Mouse (Mus musculus): Measurements from ENCODE around the gene Spryd3. TPM values are rescaled to one million over a fixed set of nuclear protein-coding genes. Genes with fewer than 3 reads are reported as not detected.
A peak's percentile ranks its signal among the peaks of the same experiment; 100 is the strongest.

The Spryd3 gene
- polyA plus RNA-seq (2014; fragmentation: Nextera tagmentation; extraction: Ambion mirVana): 40.2 and 52.5 TPM in 2 replicates

DNA sequence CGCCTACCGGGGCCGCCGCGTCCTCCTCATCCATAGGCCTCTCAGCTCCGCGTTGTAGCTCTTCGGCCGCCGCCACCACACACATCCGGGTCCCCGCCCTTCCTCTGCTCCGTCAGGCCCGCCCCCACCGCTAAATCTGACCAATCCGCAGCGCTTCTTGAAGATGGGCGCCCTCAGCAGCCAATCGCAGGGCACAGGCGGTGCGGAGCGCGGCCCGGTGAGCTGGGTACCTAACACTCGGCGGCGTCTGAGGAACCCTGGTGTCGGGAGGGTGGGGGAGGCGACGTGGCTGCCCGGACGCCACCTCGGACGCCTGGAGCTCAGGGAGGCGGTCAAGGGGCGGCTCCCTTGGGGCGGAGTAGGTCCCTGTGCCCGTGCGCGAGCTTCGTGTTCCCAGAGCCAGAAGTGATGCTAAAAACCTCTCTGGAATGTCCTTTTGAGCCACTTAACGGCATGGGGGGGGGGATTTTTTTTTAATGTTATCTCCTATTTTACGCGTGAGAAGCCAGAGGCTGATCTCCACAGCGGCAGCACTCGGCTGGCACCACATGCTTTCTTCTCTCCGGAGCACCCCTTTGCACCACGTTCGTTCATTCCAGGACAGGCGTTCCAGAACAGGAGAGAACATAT lies at the start of gene Spryd3:
Gene Spryd3 (minus strand): TSS at position 106 of the 630 bp plus-strand sequence.
- peaks cover 21% of the 10 kb centered on the region for H3K36me3 ChIP-seq (ENCODE audit: control insufficient read depth, insufficient read depth, low read length)
- H3K9ac ChIP-seq (replicated peaks; ENCODE audit: low read length): peak within 1 kb of the TSS; percentile 89
- peak within 1 kb of the TSS; percentile 83 for H3K4me2 ChIP-seq (ENCODE audit: low read length)
- H3K27ac ChIP-seq (replicated peaks; ENCODE audit: low read depth, low read length): peak within 1 kb of the TSS; percentile 85
- peaks cover 9% of the 10 kb centered on the region; the same call in 1 of the 2 replicates for H3K4me1 ChIP-seq (ENCODE audit: control insufficient read depth, insufficient read depth, low read length)
- DNase-seq (peak; percentile 97), ATAC-seq (ENCODE audit: low FRiP score, low TSS enrichment) (peak; percentile 99)
- H3K9me3 ChIP-seq (ENCODE audit: control insufficient read depth, low read length): no peaks in the 10 kb centered on the region
- H3K27me3 ChIP-seq (ENCODE audit: control insufficient read depth, insufficient read depth, low read length): no peaks in the 10 kb centered on the region
- under 1% methylated on average over 50 of the region's 50 CpGs for WGBS
- H3K4me3 ChIP-seq (replicated peaks; ENCODE audit: low read depth, low read length): peak within 1 kb of the TSS; percentile 79

- Histone ChIP-seq H3K27ac (replicated peaks; ENCODE audit: low read depth, low read length) (no peak overlapping the region), H3K9ac (replicated peaks; ENCODE audit: low read length) (no peak overlapping the region), H3K27me3 (ENCODE audit: control insufficient read depth, insufficient read depth, low read length) (no peaks in the 10 kb centered on the region), H3K4me3 (replicated peaks; ENCODE audit: low read depth, low read length) (no peak overlapping the region), H3K4me1 (ENCODE audit: control insufficient read depth, insufficient read depth, low read length) (no peaks in the 10 kb centered on the region), H3K9me3 (ENCODE audit: control insufficient read depth, low read length) (no peaks in the 10 kb centered on the region), H3K36me3 (ENCODE audit: control insufficient read depth, insufficient read depth, low read length) (0 out of 2 replicates have a peak, but pooled peaks cover 10% of the 10 kb centered on the region), H3K4me2 (ENCODE audit: low read length) (no peak overlapping the region)
- DNase-seq (no peak), ATAC-seq (ENCODE audit: low FRiP score, low TSS enrichment) (no peak)
- WGBS: 89% methylated on average over 3 of the region's 3 CpGs
Measured at GRCm38 (mm10) chr15:102183076-102183475, 47.0 kb upstream of the Spryd3 start.

- Histone ChIP-seq H3K4me3 (replicated peaks; ENCODE audit: low read depth, low read length) (no peak overlapping the region), H3K9ac (replicated peaks; ENCODE audit: low read length) (no peak overlapping the region), H3K4me2 (ENCODE audit: low read length) (no peak overlapping the region), H3K36me3 (ENCODE audit: control insufficient read depth, insufficient read depth, low read length) (0 out of 2 replicates have a peak, but pooled peaks cover 9% of the 10 kb centered on the region), H3K27me3 (ENCODE audit: control insufficient read depth, insufficient read depth, low read length) (no peaks in the 10 kb centered on the region), H3K9me3 (ENCODE audit: control insufficient read depth, low read length) (no peaks in the 10 kb centered on the region), H3K4me1 (ENCODE audit: control insufficient read depth, insufficient read depth, low read length) (no peaks in the 10 kb centered on the region), H3K27ac (replicated peaks; ENCODE audit: low read depth, low read length) (no peak overlapping the region)
- ATAC-seq (ENCODE audit: low FRiP score, low TSS enrichment) (no peak), DNase-seq (no peak)
- WGBS: 91% methylated on average over 14 of the region's 14 CpGs
Measured at GRCm38 (mm10) chr15:102179924-102180323, 43.9 kb upstream of the Spryd3 start.

DNA sequence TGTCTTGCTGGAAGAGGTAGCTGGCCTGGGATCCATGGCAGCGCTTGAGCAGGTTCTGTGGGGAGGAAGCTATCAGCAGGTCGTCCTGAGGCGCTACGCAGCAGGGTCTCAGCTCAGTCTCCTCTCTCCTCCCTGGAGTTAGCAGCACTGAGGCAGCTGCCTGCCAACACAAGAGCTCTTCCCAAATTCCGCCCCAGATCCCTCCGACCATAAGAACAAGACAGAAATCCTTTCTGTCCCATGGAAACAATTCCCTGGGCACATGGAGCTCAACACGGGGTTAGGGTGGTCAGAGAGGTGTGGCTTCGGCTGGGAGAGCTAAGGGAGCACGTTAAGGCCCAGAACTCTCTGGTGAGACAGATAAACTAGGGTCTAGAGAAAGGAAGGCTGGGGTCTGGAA lies 43.1 kb upstream of the Spryd3 start:
- no peak for DNase-seq
- Histone ChIP-seq H3K4me1 (ENCODE audit: control insufficient read depth, insufficient read depth, low read length) (no peaks in the 10 kb centered on the region), H3K9ac (replicated peaks; ENCODE audit: low read length) (no peak overlapping the region)

DNA sequence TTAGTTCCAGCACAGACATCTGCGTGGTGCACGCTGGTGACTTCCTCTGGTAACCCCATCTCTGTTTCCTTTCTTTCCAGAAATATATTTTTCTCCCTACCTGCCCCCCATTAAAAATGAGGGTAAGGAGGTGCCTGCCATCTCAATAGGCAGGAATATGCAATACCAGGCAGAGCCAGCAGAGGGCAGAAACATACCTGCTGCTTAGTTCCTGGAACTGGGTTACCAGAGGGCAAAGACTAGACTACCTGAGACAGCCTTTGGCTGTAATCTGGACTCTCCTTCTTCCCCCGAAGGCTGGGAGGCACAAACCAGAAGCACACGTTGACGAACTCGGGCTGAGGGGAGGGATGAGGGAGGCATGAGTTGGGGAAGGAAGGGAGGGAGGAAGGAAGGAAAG lies 42.2 kb upstream of the Spryd3 start:
- Histone ChIP-seq H3K9me3 (ENCODE audit: control insufficient read depth, low read length) (no peaks in the 10 kb centered on the region), H3K9ac (replicated peaks; ENCODE audit: low read length) (no peak overlapping the region), H3K27me3 (ENCODE audit: control insufficient read depth, insufficient read depth, low read length) (no peaks in the 10 kb centered on the region), H3K4me2 (ENCODE audit: low read length) (no peak overlapping the region), H3K4me3 (replicated peaks; ENCODE audit: low read depth, low read length) (no peak overlapping the region), H3K36me3 (ENCODE audit: control insufficient read depth, insufficient read depth, low read length) (0 out of 2 replicates have a peak, but pooled peaks cover 6% of the 10 kb centered on the region), H3K4me1 (ENCODE audit: control insufficient read depth, insufficient read depth, low read length) (no peaks in the 10 kb centered on the region), H3K27ac (replicated peaks; ENCODE audit: low read depth, low read length) (no peak overlapping the region)
- DNase-seq: peak; percentile 85
- ATAC-seq (ENCODE audit: low FRiP score, low TSS enrichment): no peak
- 16% methylated on average over 6 of the region's 6 CpGs for WGBS

More for the DNA sequence above, 43.1 kb upstream of the Spryd3 start:
- Histone ChIP-seq H3K4me3 (replicated peaks; ENCODE audit: low read depth, low read length) (no peak overlapping the region), H3K27me3 (ENCODE audit: control insufficient read depth, insufficient read depth, low read length) (no peaks in the 10 kb centered on the region), H3K36me3 (ENCODE audit: control insufficient read depth, insufficient read depth, low read length) (0 out of 2 replicates have a peak, but pooled peaks cover 6% of the 10 kb centered on the region), H3K4me2 (ENCODE audit: low read length) (no peak overlapping the region), H3K27ac (replicated peaks; ENCODE audit: low read depth, low read length) (no peak overlapping the region), H3K9me3 (ENCODE audit: control insufficient read depth, low read length) (no peaks in the 10 kb centered on the region)
- no peak for ATAC-seq (ENCODE audit: low FRiP score, low TSS enrichment)
- 80% methylated on average over 9 of the region's 9 CpGs for WGBS

- H3K9me3 ChIP-seq (ENCODE audit: control insufficient read depth, low read length): no peaks in the 10 kb centered on the region
- H3K36me3 ChIP-seq (ENCODE audit: control insufficient read depth, insufficient read depth, low read length): 0 out of 2 replicates have a peak, but pooled peaks cover 6% of the 10 kb centered on the region
- ATAC-seq (ENCODE audit: low FRiP score, low TSS enrichment) (no peak), DNase-seq (no peak)
- H3K27me3 ChIP-seq (ENCODE audit: control insufficient read depth, insufficient read depth, low read length): no peaks in the 10 kb centered on the region
- H3K4me1 ChIP-seq (ENCODE audit: control insufficient read depth, insufficient read depth, low read length): no peaks in the 10 kb centered on the region
- H3K4me2 ChIP-seq (ENCODE audit: low read length): no peak overlapping the region
- no peak overlapping the region for H3K9ac ChIP-seq (replicated peaks; ENCODE audit: low read length)
- WGBS: 84% methylated on average over 8 of the region's 8 CpGs
- no peak overlapping the region for H3K27ac ChIP-seq (replicated peaks; ENCODE audit: low read depth, low read length)
- H3K4me3 ChIP-seq (replicated peaks; ENCODE audit: low read depth, low read length): no peak overlapping the region
Measured at GRCm38 (mm10) chr15:102177417-102177816, 41.4 kb upstream of the Spryd3 start.

GRCm38 (mm10) chr15:102176571-102177316 lies 40.7 kb upstream of the Spryd3 start:
- Histone ChIP-seq H3K9ac (replicated peaks; ENCODE audit: low read length) (no peak overlapping the region), H3K36me3 (ENCODE audit: control insufficient read depth, insufficient read depth, low read length) (0 out of 2 replicates have a peak, but pooled peaks cover 6% of the 10 kb centered on the region), H3K27ac (replicated peaks; ENCODE audit: low read depth, low read length) (no peak overlapping the region), H3K27me3 (ENCODE audit: control insufficient read depth, insufficient read depth, low read length) (no peaks in the 10 kb centered on the region), H3K4me2 (ENCODE audit: low read length) (no peak overlapping the region), H3K9me3 (ENCODE audit: control insufficient read depth, low read length) (no peaks in the 10 kb centered on the region), H3K4me3 (replicated peaks; ENCODE audit: low read depth, low read length) (no peak overlapping the region), H3K4me1 (ENCODE audit: control insufficient read depth, insufficient read depth, low read length) (no peaks in the 10 kb centered on the region)
- ATAC-seq (ENCODE audit: low FRiP score, low TSS enrichment): no peak
- WGBS: 91% methylated on average over 7 of the region's 7 CpGs
- no peak for DNase-seq

DNA sequence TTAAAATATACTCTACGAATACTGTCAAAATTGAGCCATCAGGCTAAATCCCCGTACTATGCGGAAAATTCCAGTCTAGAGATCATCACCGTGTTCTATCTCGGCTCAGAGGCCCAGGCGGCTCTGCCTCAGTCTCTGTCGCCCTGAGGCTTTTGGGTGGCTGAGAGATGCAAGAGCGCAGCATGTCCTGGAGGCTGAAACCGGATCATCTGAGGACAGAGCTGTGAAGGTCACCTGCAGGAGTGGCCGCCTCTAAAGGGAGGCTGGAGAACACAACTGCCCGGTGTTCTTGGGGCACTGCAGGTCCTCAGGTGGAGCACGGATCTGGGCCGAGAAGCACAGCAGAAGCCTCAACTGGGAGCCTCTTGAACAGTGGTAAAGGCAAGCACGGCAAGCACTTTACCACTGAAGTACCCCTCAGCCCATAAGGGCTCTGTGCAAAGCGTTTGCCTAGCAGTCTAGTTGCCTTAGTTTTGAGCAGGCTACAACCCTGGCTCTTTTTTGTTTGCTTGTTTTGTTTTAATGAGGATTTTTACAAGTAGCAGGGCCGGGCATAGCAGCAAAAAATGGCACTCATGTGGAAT lies 39.8 kb upstream of the Spryd3 start:
- H3K27me3 ChIP-seq (ENCODE audit: control insufficient read depth, insufficient read depth, low read length): no peaks in the 10 kb centered on the region
- no peak for DNase-seq
- no peak overlapping the region for H3K27ac ChIP-seq (replicated peaks; ENCODE audit: low read depth, low read length)
- 88% methylated on average over 16 of the region's 16 CpGs for WGBS
- H3K4me1 ChIP-seq (ENCODE audit: control insufficient read depth, insufficient read depth, low read length): no peaks in the 10 kb centered on the region
- ATAC-seq (ENCODE audit: low FRiP score, low TSS enrichment): no peak
- no peak overlapping the region for H3K4me3 ChIP-seq (replicated peaks; ENCODE audit: low read depth, low read length)
- no peak overlapping the region for H3K4me2 ChIP-seq (ENCODE audit: low read length)
- no peaks in the 10 kb centered on the region for H3K9me3 ChIP-seq (ENCODE audit: control insufficient read depth, low read length)
- no peak overlapping the region for H3K9ac ChIP-seq (replicated peaks; ENCODE audit: low read length)
- H3K36me3 ChIP-seq (ENCODE audit: control insufficient read depth, insufficient read depth, low read length): 0 out of 2 replicates have a peak, but pooled peaks cover 6% of the 10 kb centered on the region
